Mouse (Mus musculus): ENCODE results near the gene Gm49336.

GRCm38 (mm10) chr14:60257101-60257500 is 5.8 kb upstream of the Gm49336 start:
- TF ChIP-seq CTCF (IDR thresholded peaks at IDR 0.05; ENCODE audit: control insufficient read depth, insufficient read depth, insufficient read length) (no peak), MYOD1 (IDR thresholded peaks at IDR 0.05; ENCODE audit: control insufficient read depth, insufficient read length, low read depth) (no peak), USF1 (IDR thresholded peaks at IDR 0.05; ENCODE audit: low read depth) (no peak), MAX (IDR thresholded peaks at IDR 0.05) (no peak), MYOG (IDR thresholded peaks at IDR 0.05; ENCODE audit: control insufficient read depth, extremely low read depth, insufficient read length) (no peak)

Data from C2C12 (cell line).